In the genomic region with DNA sequence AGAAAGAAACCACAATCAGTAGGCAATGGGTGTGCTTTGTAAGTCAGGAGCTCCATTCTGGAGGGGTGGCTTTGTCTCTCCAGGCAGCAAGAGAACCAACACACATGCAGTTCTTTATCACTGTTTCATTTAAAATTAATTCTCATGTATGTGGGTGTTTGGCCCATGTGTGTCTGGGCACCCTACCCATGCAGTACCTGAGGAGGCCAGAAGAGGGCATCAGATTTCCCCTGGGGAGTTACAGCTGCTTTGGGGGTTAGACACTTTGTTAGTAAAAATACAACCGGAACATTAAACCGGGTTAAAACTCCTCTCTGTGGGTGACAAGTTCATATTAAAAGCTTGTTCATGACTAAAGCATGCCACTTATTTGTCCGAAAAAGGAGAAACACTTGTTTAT, we compare ENCODE assay signal across 11 mouse cellular contexts.
A peak's percentile ranks its signal among the peaks of the same experiment; 100 is the strongest.
DNase-seq lines count a peak whose midpoint lies in the region; ATAC-seq and TF ChIP-seq lines count a peak whose summit lies in the region.
"Had no signal": no experiment of that assay in that cellular context is flagged by ENCODE, and none has a peak within 500 bp of the region (broad histone marks: within the 10 kb centered on the region; RNA-seq: fewer than 3 reads in every experiment).

No protein-coding gene starts in this region.

- H3K27me3 ChIP-seq in liver, embryonic 14.5 days (ENCODE audit: control insufficient read depth, insufficient read depth, low read length), result no peaks in the 10 kb centered on the region
- H3K27me3 ChIP-seq in Patski, result no peaks in the 10 kb centered on the region
- no peaks in the 10 kb centered on the region for H3K27me3 ChIP-seq in hindbrain, embryonic 14.5 days (ENCODE audit: control insufficient read depth, insufficient read depth, low read length)
- H3K27me3 ChIP-seq: embryonic facial prominence, embryonic 15.5 days had no signal

- H3K4me2 ChIP-seq in liver, embryonic 14.5 days (ENCODE audit: low read depth), result no peak overlapping the region
- H3K4me2 ChIP-seq in hindbrain, embryonic 14.5 days (replicated peaks), result no peak overlapping the region
- H3K4me2 ChIP-seq: embryonic facial prominence, embryonic 15.5 days; liver, embryonic 15.5 days had no signal

- H3K9me3 ChIP-seq in liver, embryonic 14.5 days (ENCODE audit: control insufficient read depth, low read length), result no peaks in the 10 kb centered on the region
- H3K9me3 ChIP-seq in hindbrain, embryonic 14.5 days (ENCODE audit: control insufficient read depth, low read length), result no peaks in the 10 kb centered on the region
- H3K9me3 ChIP-seq: embryonic facial prominence, embryonic 15.5 days; liver, embryonic 15.5 days had no signal

- intact Hi-C loops in gastrocnemius, adult 2 months (cut with DNase I), result no loop called here
- intact Hi-C loops in gastrocnemius, postnatal 36 days (cut with DNase I), result no loop called here

- in situ Hi-C loops in Patski (cut with MboI; ENCODE audit: low pct_unique_long_range_greater_than_20kb), result no loop called here

- H3K4me1 ChIP-seq in liver, embryonic 14.5 days (replicated peaks; ENCODE audit: control insufficient read depth in 2 of 2, insufficient read depth in 2 of 2, low read length in 1 of 2), result no peaks in the 10 kb centered on the region
- H3K4me1 ChIP-seq in hindbrain, embryonic 14.5 days (replicated peaks; ENCODE audit: control insufficient read depth, insufficient read depth, low read length), result no peaks in the 10 kb centered on the region
- H3K4me1 ChIP-seq: embryonic facial prominence, embryonic 15.5 days; liver, embryonic 15.5 days had no signal

- WGBS in liver, embryonic 14.5 days (ENCODE audit: insufficient replicate concordance), result 69% methylated on average over 3 of the region's 3 CpGs
- WGBS in hindbrain, embryonic 14.5 days, result 88% methylated on average over 3 of the region's 3 CpGs

- no peak overlapping the region for H3K27ac ChIP-seq in gastrocnemius, adult 2 months
- no peak overlapping the region for H3K27ac ChIP-seq in liver, embryonic 14.5 days
- no peak overlapping the region for H3K27ac ChIP-seq in hindbrain, embryonic 14.5 days
- H3K27ac ChIP-seq: embryonic facial prominence, embryonic 15.5 days; liver, embryonic 15.5 days had no signal

- POLR2A ChIA-PET in Patski (lab: Charles Lee), result no interaction called here

- TF ChIP-seq EP300 in liver, embryonic 14.5 days (IDR thresholded peaks at IDR 0.05; ENCODE audit: low read depth), result no peak

- no peak for DNase-seq in gastrocnemius, adult 2 months
- no peak for DNase-seq in gastrocnemius, postnatal 36 days
- no peak for DNase-seq in liver, embryonic 14.5 days (ENCODE audit: low read depth in 3 of 3, low spot score in 3 of 3)
- DNase-seq in liver (no peak), Patski (ENCODE audit: low read depth, low spot score) (no peak)
- peak; percentile 39 for DNase-seq in naive thymus-derived CD4-positive, alpha-beta T cell, adult 2 months (ENCODE audit: low read depth)
- no peak for DNase-seq in urinary bladder, postnatal 14 days (ENCODE audit: low spot score)
- no peak for DNase-seq in hindbrain, embryonic 14.5 days (ENCODE audit: low spot score)

- CTCF ChIA-PET in Patski (lab: Charles Lee), result no interaction called here

- H3K4me3 ChIP-seq in gastrocnemius, adult 2 months, result no peak overlapping the region
- no peak overlapping the region for H3K4me3 ChIP-seq in liver, embryonic 14.5 days (ENCODE audit: insufficient read depth in 1 of 2, low read depth in 2 of 2, low read length in 2 of 2)
- no peak overlapping the region for H3K4me3 ChIP-seq in hindbrain, embryonic 14.5 days (replicated peaks; ENCODE audit: low read length)
- H3K4me3 ChIP-seq: embryonic facial prominence, embryonic 15.5 days; liver, embryonic 15.5 days had no signal

- no peak overlapping the region for H3K9ac ChIP-seq in liver, embryonic 14.5 days (replicated peaks)
- H3K9ac ChIP-seq in hindbrain, embryonic 14.5 days, result no peak overlapping the region
- H3K9ac ChIP-seq: embryonic facial prominence, embryonic 15.5 days; liver, embryonic 15.5 days had no signal

- no peaks in the 10 kb centered on the region for H3K36me3 ChIP-seq in liver, embryonic 14.5 days (replicated peaks; ENCODE audit: control insufficient read depth, insufficient read depth, low read depth)
- H3K36me3 ChIP-seq in hindbrain, embryonic 14.5 days (replicated peaks; ENCODE audit: control insufficient read depth, insufficient read depth), result no peaks in the 10 kb centered on the region
- H3K36me3 ChIP-seq: embryonic facial prominence, embryonic 15.5 days; liver, embryonic 15.5 days had no signal

- peak; percentile 58 for TF ChIP-seq CTCF in gastrocnemius, adult 2 months (IDR thresholded peaks at IDR 0.05)
- peak; percentile 48 for TF ChIP-seq CTCF in liver, embryonic 14.5 days (IDR thresholded peaks at IDR 0.05; ENCODE audit: low read depth)
- peak; percentile 43 for TF ChIP-seq CTCF in Patski (IDR thresholded peaks at IDR 0.05)

- ATAC-seq in liver, embryonic 14.5 days (ENCODE audit: insufficient read depth), result no peak
- ATAC-seq in Patski, result no peak
- ATAC-seq in hindbrain, embryonic 14.5 days (ENCODE audit: low FRiP score), result no peak
- ATAC-seq: intestine, embryonic 16.5 days had no signal
